Mouse (Mus musculus) heart, embryonic 13.5 days (tissue): Measurements from ENCODE around the gene Eno1. TPM values are rescaled to one million over a fixed set of nuclear protein-coding genes. Genes with fewer than 3 reads are reported as not detected.

Experiments
- ATAC-seq: fragments of 200-750 bp; cut with Nextera tagmentation; 2 replicates; pipeline ENCODE4 v1.8.0; 2017; ENCODE audit warnings: moderate TSS enrichment; ENCODE audit not compliant: insufficient number of reproducible peaks, low FRiP score, low TSS enrichment; ENCODE audit errors: extremely low read depth
- H3K27ac ChIP-seq: fragments of 300-500 bp; sonication (generic); replicated peaks from 2 replicates; pipeline ENCODE4 v1.5.1; 2015; ENCODE audit warnings: moderate library complexity, mild to moderate bottlenecking, inconsistent platforms
- H3K27me3 ChIP-seq: fragments of 300-500 bp; sonication (generic); replicated peaks from 2 replicates; pipeline ENCODE4 v1.6.1; 2015; ENCODE audit warnings: mild to moderate bottlenecking, inconsistent platforms
- H3K36me3 ChIP-seq: fragments of 300-500 bp; sonication (generic); 2 replicates; pipeline ENCODE4 v1.6.1; 2015; ENCODE audit warnings: mild to moderate bottlenecking, inconsistent platforms
- H3K4me1 ChIP-seq: fragments of 300-500 bp; sonication (generic); 2 replicates; pipeline ENCODE4 v1.6.1; 2015; ENCODE audit warnings: inconsistent platforms
- H3K4me2 ChIP-seq: fragments of 300-500 bp; sonication (generic); 2 replicates; pipeline ENCODE4 v1.6.1; 2015; ENCODE audit warnings: inconsistent platforms, mild to moderate bottlenecking, moderate library complexity
- H3K4me3 ChIP-seq: fragments of 300-500 bp; sonication (generic); 2 replicates; pipeline ENCODE4 v1.5.1; 2015; ENCODE audit warnings: moderate library complexity, mild to moderate bottlenecking, inconsistent platforms
- H3K9ac ChIP-seq: fragments of 300-500 bp; sonication (generic); 2 replicates; pipeline ENCODE4 v1.6.1; 2015; ENCODE audit warnings: inconsistent platforms, mild to moderate bottlenecking, moderate library complexity
- H3K9me3 ChIP-seq: fragments of 300-500 bp; sonication (generic); 2 replicates; pipeline ENCODE4 v1.6.1; 2016; ENCODE audit warnings: inconsistent platforms
- WGBS: fragments of 180-500 bp; shearing (Covaris S2); methylation state at CpG from one replicate; pipeline ENCODE4 v1.1.7; 2015; ENCODE audit warnings: mixed read lengths; 5-methylcytosine and 5-hydroxymethylcytosine counted together
- polyA plus RNA-seq: library from polyadenylated mRNA; unstranded; fragments of >200 nt; fragmentation: Nextera tagmentation; extraction: Ambion mirVana; gene quantifications from 2 replicates; pipeline ENCODE4 v1.2.1, GENCODE M21; 2015

Gene Eno1
- polyA plus RNA-seq: 1,911 and 2,064 TPM in 2 replicates

GRCm38 (mm10) chr4:150236521-150237481, at the start of gene Eno1:
Gene Eno1, plus strand, starts transcription at chr4:150236721.
- WGBS: under 1% methylated on average over 76 of the region's 78 CpGs
- Histone ChIP-seq H3K36me3 (peaks cover 28% of the 10 kb centered on the region), H3K27me3 (no peaks in the 10 kb centered on the region), H3K9me3 (no peaks in the 10 kb centered on the region), H3K4me2 (peak within 1 kb of the TSS; percentile 75), H3K4me3 (peak within 1 kb of the TSS; percentile 92), H3K4me1 (peaks cover 61% of the 10 kb centered on the region), H3K27ac (peak within 1 kb of the TSS; percentile 99), H3K9ac (peak within 1 kb of the TSS; percentile 99)
- peak; percentile 94 for ATAC-seq

DNA sequence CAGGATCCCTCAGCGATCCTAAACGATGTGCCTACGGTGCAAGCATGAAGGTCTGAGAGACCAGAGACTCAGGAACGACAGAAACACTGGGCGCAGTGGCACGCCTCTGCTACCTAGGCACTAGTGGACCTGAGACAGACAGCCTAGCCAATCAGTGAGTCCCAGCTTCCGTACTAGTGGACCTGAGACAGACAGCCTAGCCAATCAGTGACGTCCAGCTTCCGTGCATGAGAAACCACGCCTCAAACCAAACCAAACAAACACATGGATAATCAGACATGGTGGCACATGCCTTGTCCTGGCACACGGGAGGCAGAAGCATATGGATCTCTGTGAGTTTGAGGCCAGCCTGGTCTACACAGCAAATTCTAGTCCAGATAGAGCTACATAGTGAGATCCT, 48.3 kb upstream of the Eno1 start:
- ATAC-seq: no peak
- 42% methylated on average over 11 of the region's 11 CpGs for WGBS

GRCm38 (mm10) chr4:150192199-150192598, 44.3 kb upstream of the Eno1 start:
- peaks cover 4% of the 10 kb centered on the region; the same call in 1 of the 2 replicates for H3K9me3 ChIP-seq
- no peaks in the 10 kb centered on the region for H3K27me3 ChIP-seq
- H3K4me1 ChIP-seq: no peaks in the 10 kb centered on the region
- H3K4me3 ChIP-seq: no peak overlapping the region
- H3K27ac ChIP-seq: no peak overlapping the region
- H3K9ac ChIP-seq: no peak overlapping the region
- ATAC-seq: no peak
- no peaks in the 10 kb centered on the region for H3K36me3 ChIP-seq
- no peak overlapping the region for H3K4me2 ChIP-seq
- WGBS: 71% methylated on average over 6 of the region's 6 CpGs

More for the DNA sequence above, 48.3 kb upstream of the Eno1 start:
- no peaks in the 10 kb centered on the region for H3K4me1 ChIP-seq
- no peaks in the 10 kb centered on the region for H3K9me3 ChIP-seq
- H3K27me3 ChIP-seq: no peaks in the 10 kb centered on the region
- H3K4me3 ChIP-seq: no peak overlapping the region
- peak overlapping the region; percentile 46 for H3K4me2 ChIP-seq
- no peak overlapping the region for H3K27ac ChIP-seq
- no peaks in the 10 kb centered on the region for H3K36me3 ChIP-seq
- H3K9ac ChIP-seq: no peak overlapping the region

- no peak for ATAC-seq
- no peak overlapping the region for H3K9ac ChIP-seq
- no peak overlapping the region for H3K4me3 ChIP-seq
- WGBS: 44% methylated on average over 1 of the region's 1 CpGs
- no peak overlapping the region for H3K27ac ChIP-seq
- H3K9me3 ChIP-seq: peaks cover 4% of the 10 kb centered on the region; the same call in 1 of the 2 replicates
- no peaks in the 10 kb centered on the region for H3K27me3 ChIP-seq
- no peak overlapping the region for H3K4me2 ChIP-seq
- no peaks in the 10 kb centered on the region for H3K4me1 ChIP-seq
- no peaks in the 10 kb centered on the region for H3K36me3 ChIP-seq
These were observed 42.6 kb upstream of the Eno1 start for GRCm38 (mm10) chr4:150193915-150194314.

DNA sequence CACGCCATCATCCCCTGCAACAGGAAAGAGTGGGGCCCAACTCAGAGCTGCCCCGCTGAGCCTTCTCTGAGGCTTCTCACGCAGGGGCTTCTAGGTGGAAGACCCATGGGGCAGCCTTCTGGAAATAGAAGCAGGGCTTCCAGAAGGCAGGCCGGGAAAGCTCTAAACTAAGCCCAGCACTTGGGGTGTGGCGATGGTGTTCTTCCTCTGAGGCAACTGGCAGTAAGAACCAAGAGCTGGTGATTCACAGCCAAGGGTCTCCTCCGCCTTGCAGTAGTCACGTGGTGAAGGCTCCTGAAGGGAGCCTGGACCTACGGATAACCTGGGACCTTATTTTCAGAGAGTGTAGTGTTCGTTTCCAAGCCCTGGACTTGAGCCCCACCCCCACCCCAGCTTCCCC, 38.3 kb upstream of the Eno1 start:
- no peak overlapping the region for H3K9ac ChIP-seq
- 0 out of 2 replicates have a peak, but pooled peaks cover 3% of the 10 kb centered on the region for H3K27me3 ChIP-seq
- H3K9me3 ChIP-seq: peaks cover 4% of the 10 kb centered on the region; the same call in 1 of the 2 replicates
- H3K27ac ChIP-seq: no peak overlapping the region
- H3K4me3 ChIP-seq: no peak overlapping the region
- WGBS: 59% methylated on average over 9 of the region's 9 CpGs
- no peak for ATAC-seq
- H3K4me1 ChIP-seq: no peaks in the 10 kb centered on the region; the same call in 1 of the 2 replicates
- H3K36me3 ChIP-seq: no peaks in the 10 kb centered on the region
- no peak overlapping the region for H3K4me2 ChIP-seq

DNA sequence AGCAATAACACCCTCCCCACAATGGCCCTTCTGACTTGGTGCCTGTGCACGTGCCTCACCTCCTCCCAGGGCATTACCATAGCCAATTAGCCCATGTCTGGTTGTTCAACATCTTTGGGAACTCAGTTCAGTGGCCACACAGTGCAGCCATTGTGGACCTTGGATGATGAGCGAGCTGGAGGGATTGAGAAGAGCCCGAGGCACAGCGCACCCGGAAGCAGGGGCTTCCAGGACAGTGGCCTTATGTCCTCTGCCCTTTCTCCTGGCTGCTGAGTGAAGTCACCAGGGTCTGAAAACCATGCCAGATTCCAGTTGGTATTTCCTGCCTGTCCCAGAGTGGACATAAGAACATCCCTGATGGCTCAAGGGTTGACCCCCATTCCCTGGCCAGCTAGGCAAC, 35.3 kb upstream of the Eno1 start, which contains the start of gene Car6:
Gene Car6 (minus strand): TSS at position 101 of the 400 bp plus-strand sequence.
- no peak within 1 kb of the TSS for H3K9ac ChIP-seq
- no peak within 1 kb of the TSS for H3K4me3 ChIP-seq
- no peaks in the 10 kb centered on the region for H3K9me3 ChIP-seq
- no peaks in the 10 kb centered on the region; the same call in 1 of the 2 replicates for H3K4me1 ChIP-seq
- no peaks in the 10 kb centered on the region for H3K36me3 ChIP-seq
- no peak within 1 kb of the TSS for H3K4me2 ChIP-seq
- no peak within 1 kb of the TSS for H3K27ac ChIP-seq
- peaks cover 3% of the 10 kb centered on the region; the same call in 1 of the 2 replicates for H3K27me3 ChIP-seq
- 73% methylated on average over 5 of the region's 5 CpGs for WGBS
- no peak for ATAC-seq

GRCm38 (mm10) chr4:150202702-150203101, 33.8 kb upstream of the Eno1 start:
- ATAC-seq: no peak
- no peak overlapping the region for H3K27ac ChIP-seq
- H3K4me3 ChIP-seq: no peak overlapping the region
- H3K4me1 ChIP-seq: no peaks in the 10 kb centered on the region; the same call in 1 of the 2 replicates
- H3K9ac ChIP-seq: no peak overlapping the region
- H3K27me3 ChIP-seq: peaks cover 3% of the 10 kb centered on the region; the same call in 1 of the 2 replicates
- H3K36me3 ChIP-seq: no peaks in the 10 kb centered on the region
- no peaks in the 10 kb centered on the region for H3K9me3 ChIP-seq
- 77% methylated on average over 5 of the region's 5 CpGs for WGBS
- H3K4me2 ChIP-seq: no peak overlapping the region

DNA sequence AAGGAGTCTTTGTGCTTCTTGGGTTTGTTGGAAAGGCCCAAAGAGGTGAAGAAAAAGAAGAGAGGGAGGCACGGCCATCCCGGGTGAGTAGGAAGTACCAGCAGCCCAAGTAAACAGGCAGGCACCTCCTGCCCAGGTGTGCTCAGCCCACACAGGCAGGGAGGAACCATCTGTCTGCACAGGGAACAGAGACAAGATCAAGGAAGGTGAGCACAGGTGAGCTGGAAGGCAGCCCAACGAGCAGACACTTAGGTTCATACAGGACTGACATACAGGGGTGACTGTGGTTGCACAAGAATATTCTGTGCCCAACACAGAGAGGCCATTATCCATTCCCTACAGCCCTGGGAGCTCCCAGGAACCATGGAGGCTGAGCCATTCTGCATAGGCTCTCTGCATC, 31.6 kb upstream of the Eno1 start:
- Histone ChIP-seq H3K36me3 (no peaks in the 10 kb centered on the region), H3K27me3 (peaks cover 3% of the 10 kb centered on the region; the same call in 1 of the 2 replicates), H3K4me1 (no peaks in the 10 kb centered on the region; the same call in 1 of the 2 replicates), H3K9ac (no peak overlapping the region), H3K4me3 (no peak overlapping the region), H3K9me3 (no peaks in the 10 kb centered on the region), H3K4me2 (no peak overlapping the region), H3K27ac (no peak overlapping the region)
- 74% methylated on average over 3 of the region's 3 CpGs for WGBS
- no peak for ATAC-seq

- Histone ChIP-seq H3K27me3 (no peaks in the 10 kb centered on the region; the same call in 1 of the 2 replicates), H3K4me2 (no peak overlapping the region), H3K4me1 (peaks cover 7% of the 10 kb centered on the region), H3K9me3 (no peaks in the 10 kb centered on the region), H3K27ac (no peak overlapping the region), H3K36me3 (no peaks in the 10 kb centered on the region), H3K4me3 (no peak overlapping the region), H3K9ac (no peak overlapping the region)
- no peak for ATAC-seq
- WGBS: 83% methylated on average over 5 of the region's 5 CpGs
These were observed 26.8 kb upstream of the Eno1 start for GRCm38 (mm10) chr4:150209751-150210150.

- no peak overlapping the region for H3K27ac ChIP-seq
- peaks cover 7% of the 10 kb centered on the region for H3K4me1 ChIP-seq
- no peaks in the 10 kb centered on the region for H3K9me3 ChIP-seq
- H3K27me3 ChIP-seq: no peaks in the 10 kb centered on the region
- no peaks in the 10 kb centered on the region for H3K36me3 ChIP-seq
- ATAC-seq: no peak
- no peak overlapping the region for H3K9ac ChIP-seq
- WGBS: 76% methylated on average over 8 of the region's 8 CpGs
- no peak overlapping the region for H3K4me2 ChIP-seq
- no peak overlapping the region for H3K4me3 ChIP-seq
These were observed 26.2 kb upstream of the Eno1 start for GRCm38 (mm10) chr4:150210306-150210705.

DNA sequence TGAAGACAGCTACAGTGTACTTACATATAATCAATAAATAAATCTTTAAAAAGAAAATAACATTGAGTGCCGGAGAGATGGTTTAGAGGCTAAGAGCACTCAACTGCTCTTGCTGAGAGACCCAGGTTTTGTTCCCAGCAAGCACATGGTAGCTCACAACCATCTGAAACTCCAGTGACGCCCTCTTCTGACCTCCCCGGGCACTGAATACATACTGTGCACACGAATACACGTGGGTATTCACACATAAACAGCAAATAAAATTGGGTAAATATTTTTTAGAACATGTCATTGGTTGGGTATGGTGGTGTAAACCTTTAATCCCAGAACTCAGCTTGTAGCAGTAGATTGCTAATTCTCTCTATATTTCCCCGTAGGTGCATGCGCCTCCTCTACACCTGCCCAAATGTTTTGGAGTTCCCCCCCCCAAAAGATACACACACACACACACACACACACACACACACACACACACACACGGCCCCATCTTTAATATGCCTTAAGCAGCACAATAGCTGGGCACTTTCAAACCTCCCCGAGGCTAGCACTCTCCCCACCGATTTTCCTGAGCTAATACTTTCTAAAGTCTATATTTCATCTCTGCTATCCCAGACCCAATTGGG, 24.5 kb upstream of the Eno1 start:
- H3K27me3 ChIP-seq: no peaks in the 10 kb centered on the region
- whole genome bisulfite sequencing: 51% methylated on average over 10 of the region's 10 CpGs
- peaks cover 7% of the 10 kb centered on the region for H3K4me1 ChIP-seq
- H3K27ac ChIP-seq: no peak overlapping the region
- H3K4me2 ChIP-seq: peak overlapping the region; percentile 70
- ATAC-seq: no peak
- no peaks in the 10 kb centered on the region for H3K9me3 ChIP-seq
- no peaks in the 10 kb centered on the region for H3K36me3 ChIP-seq
- peak overlapping the region; percentile 80 for H3K9ac ChIP-seq
- peak overlapping the region; percentile 48 for H3K4me3 ChIP-seq
